Mouse (Mus musculus): Measurements from ENCODE around the gene Radil. TPM values are rescaled to one million over a fixed set of nuclear protein-coding genes. Genes with fewer than 3 reads are reported as not detected.

Gene Radil
- 1.9 and 2.4 TPM in 2 replicates for polyA plus RNA-seq (2014; fragmentation: Nextera tagmentation; extraction: Ambion mirVana)

DNA sequence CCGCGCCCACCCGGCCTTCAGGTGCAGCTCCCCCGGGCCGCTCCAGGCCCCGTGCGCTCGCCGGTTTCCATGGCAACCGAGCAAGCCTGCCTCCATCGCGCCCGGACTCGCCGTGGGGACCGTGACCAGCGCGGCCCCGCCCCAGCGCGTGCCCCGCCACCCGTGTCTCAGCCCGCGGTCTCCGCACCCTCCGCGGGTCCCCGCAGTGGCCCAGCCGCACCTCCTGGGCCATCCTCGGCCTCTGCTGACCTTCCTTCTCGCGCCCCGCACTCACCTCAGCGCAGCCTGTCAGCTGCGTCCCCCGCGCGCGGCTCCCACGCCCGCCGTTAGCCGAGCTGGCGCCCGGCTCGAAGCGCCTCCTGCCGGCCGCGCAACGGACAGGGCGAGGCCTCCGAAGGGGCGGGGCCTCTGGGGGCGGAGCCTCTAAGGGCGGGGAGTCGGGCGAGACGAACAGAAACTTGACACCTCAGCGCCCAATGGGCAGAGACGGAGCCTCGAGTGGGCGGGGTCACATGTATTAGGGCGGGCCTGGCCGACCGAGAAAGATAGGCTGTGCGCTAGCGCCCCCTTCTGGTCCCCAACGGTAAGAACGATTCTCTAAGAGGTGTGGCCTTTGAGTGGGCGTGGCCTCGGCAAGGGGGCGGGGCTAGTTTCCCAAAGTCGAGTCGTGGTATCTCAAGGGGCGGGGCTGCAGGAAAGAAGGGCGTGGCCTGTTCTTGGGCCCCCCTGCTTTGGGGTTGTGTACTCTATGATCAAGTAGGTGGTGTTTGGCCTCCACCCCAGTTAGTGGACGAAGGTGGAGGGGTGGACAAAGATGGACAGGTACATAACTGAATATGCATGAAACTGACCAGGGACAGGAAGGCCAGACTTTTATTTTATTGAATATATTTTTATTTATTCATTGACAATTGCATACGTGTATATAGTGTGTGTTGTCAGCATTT is at the start of gene Radil:
Gene Radil (minus strand): TSS at position 393 of the 947 bp plus-strand sequence.
- peak; percentile 96 for DNase-seq (ENCODE audit: low spot score)
- Histone ChIP-seq H3K36me3 (replicated peaks; ENCODE audit: control insufficient read depth, insufficient read depth, low read depth, low read length) (no peaks in the 10 kb centered on the region), H3K4me1 (ENCODE audit: control insufficient read depth, insufficient read depth, low read length) (0 out of 2 replicates have a peak, but pooled peaks cover 4% of the 10 kb centered on the region), H3K4me2 (ENCODE audit: low read depth, low read length) (peak within 1 kb of the TSS; percentile 99), H3K9ac (replicated peaks; ENCODE audit: low read length) (peak within 1 kb of the TSS; percentile 57), H3K27ac (replicated peaks; ENCODE audit: low read depth, low read length) (peak within 1 kb of the TSS; percentile 43; the same call in 1 of the 2 replicates), H3K27me3 (ENCODE audit: control insufficient read depth, insufficient read depth, low read length) (no peaks in the 10 kb centered on the region), H3K9me3 (replicated peaks; ENCODE audit: control insufficient read depth, low read length) (no peaks in the 10 kb centered on the region), H3K4me3 (ENCODE audit: low read depth, low read length) (peak within 1 kb of the TSS; percentile 58)
- 4% methylated on average over 55 of the region's 80 CpGs for WGBS
- ATAC-seq (replicated peaks; ENCODE audit: insufficient number of reproducible peaks, low FRiP score, low TSS enrichment, low read depth) = peak; percentile 78

DNA sequence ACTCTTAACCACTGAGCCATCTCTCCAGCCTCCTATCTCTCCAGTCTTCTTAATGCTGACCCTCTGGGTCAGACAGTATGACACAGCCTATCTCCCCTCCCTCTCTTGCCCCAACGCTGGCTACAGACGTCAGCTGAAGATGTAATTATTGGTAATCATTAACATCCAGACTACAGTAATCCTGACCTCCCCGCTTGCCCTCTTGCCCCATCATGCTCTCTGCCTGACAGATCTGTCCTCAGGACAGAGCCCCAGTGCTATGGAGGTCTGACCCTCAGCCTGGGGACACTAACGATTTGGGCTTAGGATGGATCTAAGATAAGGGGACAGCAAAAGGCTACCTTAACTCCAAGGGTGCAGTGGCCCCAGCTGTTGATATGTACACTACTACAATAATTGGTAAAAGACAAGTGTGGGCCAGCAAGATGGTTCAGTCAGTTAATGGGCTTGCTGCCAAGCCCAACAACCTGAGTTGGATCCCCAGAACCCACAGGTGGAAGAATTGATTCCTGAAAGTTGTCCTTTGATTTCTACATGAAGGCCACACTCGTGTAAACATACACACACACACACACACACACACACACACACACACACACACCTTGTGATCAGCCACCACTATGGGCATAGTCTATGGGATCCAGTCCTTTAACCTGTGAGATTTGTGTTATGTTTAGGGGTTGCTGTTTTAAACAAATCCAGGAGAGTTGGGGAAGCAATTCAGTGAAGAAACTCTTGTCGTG is 46.9 kb upstream of the Radil start:
- 0 out of 2 replicates have a peak, but pooled peaks have one; percentile 44 for ATAC-seq (replicated peaks; ENCODE audit: insufficient number of reproducible peaks, low FRiP score, low TSS enrichment, low read depth)
- 62% methylated on average over 6 of the region's 6 CpGs for WGBS
- no peaks in the 10 kb centered on the region for H3K36me3 ChIP-seq (replicated peaks; ENCODE audit: control insufficient read depth, insufficient read depth, low read depth, low read length)

DNA sequence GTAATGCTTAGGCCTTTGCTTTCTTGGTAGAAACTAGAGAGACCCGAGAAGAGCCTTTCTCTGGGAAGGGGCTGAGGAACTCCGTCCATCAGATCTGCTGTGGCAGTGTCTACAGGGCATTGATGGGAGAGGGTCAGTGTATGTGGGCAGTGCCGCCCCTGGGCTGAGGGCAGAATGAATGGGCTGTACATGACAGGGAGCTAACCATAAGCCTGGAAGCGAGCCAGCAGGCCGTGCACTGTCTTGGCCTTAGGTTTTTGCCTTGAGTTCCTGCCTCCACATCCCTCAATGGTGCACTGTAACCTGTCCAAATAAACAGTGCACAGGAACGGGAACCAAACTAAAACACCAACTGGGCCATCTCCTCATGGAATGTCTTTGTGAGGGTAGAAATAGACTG is 45.8 kb upstream of the Radil start:
- H3K4me3 ChIP-seq (ENCODE audit: low read depth, low read length) = no peak overlapping the region
- H3K4me2 ChIP-seq (ENCODE audit: low read depth, low read length) = no peak overlapping the region
- H3K4me1 ChIP-seq (ENCODE audit: control insufficient read depth, insufficient read depth, low read length) = no peaks in the 10 kb centered on the region
- no peaks in the 10 kb centered on the region for H3K36me3 ChIP-seq (replicated peaks; ENCODE audit: control insufficient read depth, insufficient read depth, low read depth, low read length)
- no peaks in the 10 kb centered on the region for H3K9me3 ChIP-seq (replicated peaks; ENCODE audit: control insufficient read depth, low read length)
- ATAC-seq (replicated peaks; ENCODE audit: insufficient number of reproducible peaks, low FRiP score, low TSS enrichment, low read depth) (no peak), DNase-seq (ENCODE audit: low spot score) (no peak)
- no peaks in the 10 kb centered on the region for H3K27me3 ChIP-seq (ENCODE audit: control insufficient read depth, insufficient read depth, low read length)
- no peak overlapping the region for H3K27ac ChIP-seq (replicated peaks; ENCODE audit: low read depth, low read length)
- 82% methylated on average over 6 of the region's 6 CpGs for WGBS
- H3K9ac ChIP-seq (replicated peaks; ENCODE audit: low read length) = no peak overlapping the region

More for the DNA sequence above, 46.9 kb upstream of the Radil start:
- no peaks in the 10 kb centered on the region for H3K9me3 ChIP-seq (replicated peaks; ENCODE audit: control insufficient read depth, low read length)
- no peaks in the 10 kb centered on the region for H3K4me1 ChIP-seq (ENCODE audit: control insufficient read depth, insufficient read depth, low read length)
- H3K27me3 ChIP-seq (ENCODE audit: control insufficient read depth, insufficient read depth, low read length) = no peaks in the 10 kb centered on the region
- no peak for DNase-seq (ENCODE audit: low spot score)
- no peak overlapping the region for H3K27ac ChIP-seq (replicated peaks; ENCODE audit: low read depth, low read length)
- H3K9ac ChIP-seq (replicated peaks; ENCODE audit: low read length) = no peak overlapping the region
- H3K4me3 ChIP-seq (ENCODE audit: low read depth, low read length) = no peak overlapping the region
- H3K4me2 ChIP-seq (ENCODE audit: low read depth, low read length) = no peak overlapping the region

DNA sequence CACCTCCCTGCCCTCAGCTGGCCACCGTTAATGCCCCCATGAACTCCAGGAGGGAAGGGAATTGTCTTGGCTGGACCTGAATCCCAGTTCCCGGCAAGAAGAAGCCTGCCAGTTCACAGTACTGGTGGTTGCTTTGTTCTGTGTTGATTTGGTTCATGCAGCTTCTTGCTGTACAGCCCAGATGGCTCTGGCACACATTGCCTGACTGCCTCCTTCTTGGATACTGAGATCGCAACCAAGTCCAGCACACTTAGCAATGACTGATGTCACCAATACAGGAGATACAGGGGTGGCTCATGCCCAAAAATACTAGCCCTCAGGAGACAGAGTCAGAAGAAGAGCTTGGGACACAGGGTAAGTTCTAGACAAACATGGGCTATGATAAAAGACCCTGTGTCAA is 44.8 kb upstream of the Radil start:
- WGBS = 87% methylated on average over 3 of the region's 3 CpGs
- H3K9ac ChIP-seq (replicated peaks; ENCODE audit: low read length) = no peak overlapping the region
- ATAC-seq (replicated peaks; ENCODE audit: insufficient number of reproducible peaks, low FRiP score, low TSS enrichment, low read depth) (no peak), DNase-seq (ENCODE audit: low spot score) (no peak)
- no peaks in the 10 kb centered on the region for H3K4me1 ChIP-seq (ENCODE audit: control insufficient read depth, insufficient read depth, low read length)
- H3K9me3 ChIP-seq (replicated peaks; ENCODE audit: control insufficient read depth, low read length) = no peaks in the 10 kb centered on the region
- H3K36me3 ChIP-seq (replicated peaks; ENCODE audit: control insufficient read depth, insufficient read depth, low read depth, low read length) = no peaks in the 10 kb centered on the region
- H3K4me3 ChIP-seq (ENCODE audit: low read depth, low read length) = no peak overlapping the region
- H3K27me3 ChIP-seq (ENCODE audit: control insufficient read depth, insufficient read depth, low read length) = no peaks in the 10 kb centered on the region
- no peak overlapping the region for H3K27ac ChIP-seq (replicated peaks; ENCODE audit: low read depth, low read length)
- H3K4me2 ChIP-seq (ENCODE audit: low read depth, low read length) = no peak overlapping the region

DNA sequence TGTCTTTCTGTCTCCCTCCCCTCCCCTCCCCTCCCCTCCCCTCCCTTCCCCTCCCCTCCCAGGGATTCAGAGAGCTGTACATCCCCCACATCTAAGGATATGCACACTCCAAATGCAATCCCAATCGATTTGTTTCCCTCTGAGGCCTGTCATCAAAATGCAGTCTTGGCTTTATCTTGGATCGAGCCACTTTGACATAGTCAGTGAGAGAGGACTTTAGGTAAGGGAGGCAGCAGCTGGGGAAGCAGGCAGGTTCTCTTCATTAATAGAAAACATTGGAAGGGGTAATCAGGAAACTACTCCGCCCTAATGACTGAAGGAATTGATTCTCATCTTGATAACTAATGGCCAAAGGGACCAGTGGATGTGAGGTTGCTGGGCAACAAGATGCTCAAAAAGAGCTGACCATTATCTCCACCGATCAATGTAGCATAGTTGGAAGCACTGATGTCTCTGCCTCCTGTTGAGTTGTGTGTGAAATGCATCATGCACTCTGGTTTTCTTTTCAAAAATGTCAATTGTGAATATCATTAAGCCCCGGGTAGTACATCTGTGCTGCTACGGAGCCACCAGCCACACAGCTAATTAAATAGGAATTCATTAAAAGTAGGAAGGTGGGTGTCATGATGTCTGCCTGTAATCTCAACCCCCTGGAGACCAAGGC is 40.2 kb upstream of the Radil start:
- no peaks in the 10 kb centered on the region for H3K36me3 ChIP-seq (replicated peaks; ENCODE audit: control insufficient read depth, insufficient read depth, low read depth, low read length)
- DNase-seq (ENCODE audit: low spot score) (no peak), ATAC-seq (replicated peaks; ENCODE audit: insufficient number of reproducible peaks, low FRiP score, low TSS enrichment, low read depth) (no peak)
- 81% methylated on average over 6 of the region's 6 CpGs for WGBS
- H3K9me3 ChIP-seq (replicated peaks; ENCODE audit: control insufficient read depth, low read length) = no peaks in the 10 kb centered on the region
- H3K4me2 ChIP-seq (ENCODE audit: low read depth, low read length) = no peak overlapping the region
- H3K9ac ChIP-seq (replicated peaks; ENCODE audit: low read length) = no peak overlapping the region
- H3K4me1 ChIP-seq (ENCODE audit: control insufficient read depth, insufficient read depth, low read length) = no peaks in the 10 kb centered on the region
- H3K4me3 ChIP-seq (ENCODE audit: low read depth, low read length) = no peak overlapping the region
- no peaks in the 10 kb centered on the region for H3K27me3 ChIP-seq (ENCODE audit: control insufficient read depth, insufficient read depth, low read length)
- H3K27ac ChIP-seq (replicated peaks; ENCODE audit: low read depth, low read length) = no peak overlapping the region

DNA sequence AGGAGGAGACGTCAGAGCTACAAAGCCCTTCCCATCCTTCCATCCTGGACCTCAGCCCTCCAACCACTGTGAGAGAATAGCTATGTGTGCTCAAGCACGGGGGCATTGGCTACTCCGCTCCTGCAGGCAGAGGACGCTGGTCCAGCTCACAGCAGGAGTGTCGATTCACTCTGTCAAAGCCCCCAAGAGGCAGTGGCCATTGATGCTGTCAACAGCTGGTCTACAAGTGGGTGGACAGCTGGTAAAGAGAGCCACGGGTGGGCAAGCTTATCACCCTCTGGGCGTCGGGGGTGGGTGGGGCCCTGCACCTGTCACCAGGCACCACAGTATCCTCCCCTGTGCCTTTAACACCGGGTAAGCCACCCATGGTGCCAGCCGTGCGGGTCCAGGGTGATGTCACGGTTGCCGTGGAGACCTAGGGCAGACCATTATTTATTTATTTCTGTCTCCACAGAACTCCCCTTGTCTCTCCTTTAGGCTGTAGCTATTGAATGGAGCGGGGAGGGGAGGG is 32.8 kb upstream of the Radil start:
- Histone ChIP-seq H3K9ac (replicated peaks; ENCODE audit: low read length) (no peak overlapping the region), H3K27ac (replicated peaks; ENCODE audit: low read depth, low read length) (no peak overlapping the region), H3K4me2 (ENCODE audit: low read depth, low read length) (no peak overlapping the region), H3K27me3 (ENCODE audit: control insufficient read depth, insufficient read depth, low read length) (no peaks in the 10 kb centered on the region), H3K36me3 (replicated peaks; ENCODE audit: control insufficient read depth, insufficient read depth, low read depth, low read length) (no peaks in the 10 kb centered on the region), H3K9me3 (replicated peaks; ENCODE audit: control insufficient read depth, low read length) (no peaks in the 10 kb centered on the region), H3K4me1 (ENCODE audit: control insufficient read depth, insufficient read depth, low read length) (no peaks in the 10 kb centered on the region), H3K4me3 (ENCODE audit: low read depth, low read length) (no peak overlapping the region)
- peak; percentile 13 for DNase-seq (ENCODE audit: low spot score)
- peak; percentile 77; the same call in 1 of the 2 replicates for ATAC-seq (replicated peaks; ENCODE audit: insufficient number of reproducible peaks, low FRiP score, low TSS enrichment, low read depth)
- 61% methylated on average over 14 of the region's 14 CpGs for WGBS

DNA sequence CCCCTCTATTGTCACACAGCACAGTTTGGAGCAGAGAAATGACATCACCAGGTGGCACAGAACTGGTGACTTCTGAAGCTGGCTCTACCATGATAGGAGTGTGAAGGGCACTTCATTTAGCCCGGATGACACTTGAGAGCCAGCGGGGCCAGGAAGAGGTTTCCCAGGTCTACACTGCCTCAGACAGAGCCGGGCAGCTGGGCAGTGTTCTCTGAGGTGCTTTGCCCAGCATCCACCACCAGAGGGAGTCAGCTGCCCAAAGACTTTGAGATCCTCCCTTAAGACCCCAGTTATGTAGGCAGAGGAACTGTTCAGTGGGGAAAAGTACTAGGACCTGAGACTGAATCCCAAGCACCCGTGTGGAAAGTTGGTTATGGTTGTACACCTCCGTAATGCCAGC is 30.6 kb upstream of the Radil start:
- no peak overlapping the region for H3K9ac ChIP-seq (replicated peaks; ENCODE audit: low read length)
- ATAC-seq (replicated peaks; ENCODE audit: insufficient number of reproducible peaks, low FRiP score, low TSS enrichment, low read depth) = peak; percentile 55; the same call in 1 of the 2 replicates
- no peaks in the 10 kb centered on the region for H3K27me3 ChIP-seq (ENCODE audit: control insufficient read depth, insufficient read depth, low read length)
- no peak overlapping the region for H3K4me2 ChIP-seq (ENCODE audit: low read depth, low read length)
- no peaks in the 10 kb centered on the region for H3K9me3 ChIP-seq (replicated peaks; ENCODE audit: control insufficient read depth, low read length)
- H3K27ac ChIP-seq (replicated peaks; ENCODE audit: low read depth, low read length) = no peak overlapping the region
- DNase-seq (ENCODE audit: low spot score) = peak; percentile 84
- WGBS = 21% methylated on average over 5 of the region's 5 CpGs
- H3K4me3 ChIP-seq (ENCODE audit: low read depth, low read length) = no peak overlapping the region
- H3K4me1 ChIP-seq (ENCODE audit: control insufficient read depth, insufficient read depth, low read length) = no peaks in the 10 kb centered on the region
- H3K36me3 ChIP-seq (replicated peaks; ENCODE audit: control insufficient read depth, insufficient read depth, low read depth, low read length) = no peaks in the 10 kb centered on the region
